Mouse (Mus musculus): ENCODE measurements around the gene 2700049A03Rik. TPM values are rescaled to one million over a fixed set of nuclear protein-coding genes. Genes with fewer than 3 reads are reported as not detected.
"Not testable (repeated sequence)": the region's sequence is repeated elsewhere in the genome, so short reads cannot be mapped to it uniquely, and the experiment has no call there.

Gene 2700049A03Rik
- polyA plus RNA-seq (2015; fragmentation: Nextera tagmentation; extraction: Ambion mirVana) = 13.3 and 15.7 TPM in 2 replicates

DNA sequence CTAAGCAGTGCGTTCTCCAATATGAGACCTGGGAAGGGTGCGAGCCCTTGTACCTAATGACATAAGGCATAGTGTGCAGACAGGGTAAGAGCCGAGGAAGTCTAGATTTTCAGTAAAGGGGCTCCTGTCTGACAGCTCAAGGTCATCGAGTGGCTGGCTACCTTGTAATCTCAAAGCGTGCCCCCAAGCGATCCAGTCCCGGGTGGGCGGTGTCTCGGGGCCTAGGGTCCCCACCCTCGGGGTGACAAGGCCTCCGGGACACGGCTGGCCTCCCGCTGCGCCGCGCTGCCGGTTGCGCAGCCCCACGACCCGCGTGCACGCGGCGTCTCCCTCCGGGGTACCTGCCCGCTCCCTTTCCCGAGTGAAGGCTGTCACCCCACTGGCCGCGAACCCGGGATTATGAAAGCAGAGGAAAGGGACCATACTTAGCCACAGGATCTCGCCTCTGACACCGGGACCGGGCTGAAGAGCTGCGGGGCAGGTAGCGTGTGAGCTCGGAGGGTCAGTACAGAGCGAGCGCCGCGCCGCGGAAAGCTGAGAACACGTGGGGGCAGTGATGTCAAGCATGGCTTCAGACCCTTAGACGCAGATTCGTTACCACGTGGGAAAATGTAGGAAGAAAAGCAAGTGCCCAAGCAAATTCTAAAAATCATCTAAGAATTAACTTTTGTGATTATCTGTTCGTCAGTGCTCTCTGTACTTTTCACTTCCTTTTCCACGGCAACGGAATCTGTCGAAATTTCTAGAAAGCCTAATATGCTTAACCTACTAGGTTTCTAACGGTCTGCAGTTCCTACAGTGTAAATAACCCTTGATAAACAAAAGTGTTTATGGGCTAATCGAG lies at the start of gene 2700049A03Rik, which contains the start of gene Timm9:
TSS of gene 2700049A03Rik (plus strand) at position 719 of the 844 bp plus-strand sequence.
TSS of gene Timm9 (minus strand) at position 555 of the 844 bp plus-strand sequence.
- no peaks in the 10 kb centered on the region for H3K27me3 ChIP-seq
- WGBS = under 1% methylated on average over 52 of the region's 52 CpGs

DNA sequence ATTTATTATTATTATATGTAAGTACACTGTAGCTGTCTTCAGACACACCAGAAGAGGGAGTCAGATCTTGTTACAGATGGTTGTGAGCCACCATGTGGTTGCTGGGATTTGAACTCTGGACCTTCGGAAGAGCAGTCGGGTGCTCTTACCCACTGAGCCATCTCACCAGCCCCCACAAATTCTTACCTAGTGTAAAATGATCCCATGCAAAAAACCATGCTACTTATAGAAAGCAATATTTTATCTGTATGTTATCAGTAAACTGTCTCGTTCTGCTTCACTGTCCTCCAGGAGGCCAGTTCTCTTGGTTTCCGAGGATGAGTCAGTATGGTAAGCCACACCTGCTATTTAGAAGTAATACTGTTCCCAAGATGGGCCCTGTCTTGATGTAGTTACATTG lies 32.4 kb upstream of the 2700049A03Rik start:
- not testable (repeated sequence) for H3K36me3 ChIP-seq; H3K4me3 ChIP-seq (replicated peaks); H3K4me1 ChIP-seq; H3K27me3 ChIP-seq; ATAC-seq (ENCODE audit: insufficient number of reproducible peaks, low FRiP score, low TSS enrichment, low read depth); H3K9me3 ChIP-seq (replicated peaks); H3K27ac ChIP-seq (replicated peaks); H3K9ac ChIP-seq; H3K4me2 ChIP-seq (replicated peaks)
- 85% methylated on average over 4 of the region's 4 CpGs for WGBS

More for the DNA sequence above, at the start of gene 2700049A03Rik, which contains the start of gene Timm9:
- Histone ChIP-seq H3K4me2 (replicated peaks) (peak within 1 kb of the TSS; percentile 79), H3K27ac (replicated peaks) (peak within 1 kb of the TSS; percentile 86), H3K36me3 (peaks cover 25% of the 10 kb centered on the region), H3K4me3 (replicated peaks) (peak within 1 kb of the TSS; percentile 92), H3K9ac (peak within 1 kb of the TSS; percentile 93), H3K4me1 (peaks cover 17% of the 10 kb centered on the region), H3K9me3 (replicated peaks) (no peaks in the 10 kb centered on the region)
- ATAC-seq (ENCODE audit: insufficient number of reproducible peaks, low FRiP score, low TSS enrichment, low read depth) = peak; percentile 87

DNA sequence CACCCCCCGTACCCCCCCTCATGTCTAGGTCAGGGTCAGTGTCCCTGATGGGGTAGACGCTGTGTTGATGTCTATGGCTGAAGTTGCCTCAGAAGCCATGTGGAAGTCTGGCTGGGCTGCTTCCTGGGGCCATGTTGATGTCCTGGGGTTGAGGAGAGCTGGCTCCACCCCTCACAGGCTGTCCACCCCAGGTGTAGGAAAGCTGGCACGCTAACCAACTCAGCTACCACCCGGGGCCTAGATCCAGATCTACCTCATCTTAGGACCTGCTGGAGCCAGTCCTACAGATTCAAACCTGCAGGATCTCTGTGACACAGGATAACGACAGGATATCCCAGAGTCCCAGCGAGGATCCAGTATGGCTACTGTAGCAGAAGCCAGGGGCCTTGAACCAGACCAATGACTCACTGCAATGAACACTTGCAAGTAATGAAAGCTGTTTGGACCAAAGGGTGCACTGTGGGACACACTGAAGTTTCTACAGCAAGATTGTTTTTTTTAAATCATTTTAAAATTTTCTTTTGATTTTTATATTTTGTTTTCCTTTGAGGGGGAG lies 29.4 kb upstream of the 2700049A03Rik start:
- Histone ChIP-seq H3K9me3 (replicated peaks) (no peaks in the 10 kb centered on the region), H3K4me1 (peaks cover 5% of the 10 kb centered on the region; the same call in 1 of the 2 replicates), H3K9ac (no peak overlapping the region), H3K4me3 (replicated peaks) (no peak overlapping the region), H3K27me3 (no peaks in the 10 kb centered on the region), H3K27ac (replicated peaks) (no peak overlapping the region), H3K36me3 (no peaks in the 10 kb centered on the region), H3K4me2 (replicated peaks) (no peak overlapping the region)
- no peak for ATAC-seq (ENCODE audit: insufficient number of reproducible peaks, low FRiP score, low TSS enrichment, low read depth)
- 84% methylated on average over 6 of the region's 6 CpGs for WGBS

DNA sequence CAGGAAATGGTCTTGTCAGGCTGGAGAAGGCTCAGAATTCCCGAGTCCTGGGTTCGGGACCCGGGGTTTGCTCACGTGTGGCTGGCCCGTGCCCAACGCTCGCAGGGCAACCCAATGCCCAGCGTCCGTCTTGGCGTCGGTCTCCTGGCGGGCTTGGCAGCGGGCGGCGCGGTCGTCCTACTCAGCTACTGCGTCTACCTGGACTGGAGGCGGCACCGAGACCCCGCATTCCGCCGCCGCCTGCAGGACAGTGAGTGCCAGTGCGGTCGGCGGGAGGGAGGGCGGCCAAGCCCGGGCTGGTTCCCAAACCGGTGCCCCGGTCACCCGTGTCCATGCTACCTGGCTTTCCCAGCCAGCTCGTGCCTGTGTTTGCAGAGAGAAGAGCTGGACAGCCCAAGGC lies 25.3 kb upstream of the 2700049A03Rik start, which contains the start of gene Tomm20l:
TSS of gene Tomm20l (plus strand) at position 98 of the 400 bp plus-strand sequence.
- H3K9ac ChIP-seq = no peak within 1 kb of the TSS
- no peak within 1 kb of the TSS for H3K27ac ChIP-seq (replicated peaks)
- no peak for ATAC-seq (ENCODE audit: insufficient number of reproducible peaks, low FRiP score, low TSS enrichment, low read depth)
- peaks cover 13% of the 10 kb centered on the region; the same call in 1 of the 2 replicates for H3K4me1 ChIP-seq
- H3K36me3 ChIP-seq = no peaks in the 10 kb centered on the region
- H3K9me3 ChIP-seq (replicated peaks) = no peaks in the 10 kb centered on the region
- H3K4me2 ChIP-seq (replicated peaks) = peak within 1 kb of the TSS; percentile 41
- 6% methylated on average over 33 of the region's 33 CpGs for WGBS
- H3K4me3 ChIP-seq (replicated peaks) = peak within 1 kb of the TSS; percentile 17
- H3K27me3 ChIP-seq = no peaks in the 10 kb centered on the region

DNA sequence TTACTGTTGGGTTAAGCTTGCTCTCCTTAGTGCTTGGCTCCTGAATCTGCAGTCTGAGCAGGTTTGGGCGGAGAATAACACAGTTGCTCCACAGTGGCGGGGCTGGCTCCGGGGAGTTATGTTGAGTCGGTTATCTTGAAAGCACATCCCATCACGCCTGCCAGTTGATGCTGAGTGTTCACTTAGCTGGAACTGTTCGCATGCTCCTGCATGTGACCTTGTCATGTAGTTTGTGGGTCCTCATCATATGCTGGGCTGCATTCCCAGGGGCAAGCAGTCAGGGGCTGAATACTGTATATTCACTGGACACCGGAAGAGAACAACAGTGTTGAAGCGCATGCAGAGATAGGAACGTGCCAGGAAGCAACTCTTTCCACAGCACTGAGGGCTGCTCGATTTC lies 23.6 kb upstream of the 2700049A03Rik start:
- 77% methylated on average over 10 of the region's 10 CpGs for WGBS
- peaks cover 13% of the 10 kb centered on the region; the same call in 1 of the 2 replicates for H3K4me1 ChIP-seq
- no peak overlapping the region for H3K4me3 ChIP-seq (replicated peaks)
- H3K9me3 ChIP-seq (replicated peaks) = no peaks in the 10 kb centered on the region
- H3K27ac ChIP-seq (replicated peaks) = no peak overlapping the region
- H3K36me3 ChIP-seq = no peaks in the 10 kb centered on the region
- no peak for ATAC-seq (ENCODE audit: insufficient number of reproducible peaks, low FRiP score, low TSS enrichment, low read depth)
- no peaks in the 10 kb centered on the region for H3K27me3 ChIP-seq
- H3K9ac ChIP-seq = no peak overlapping the region
- H3K4me2 ChIP-seq (replicated peaks) = no peak overlapping the region

DNA sequence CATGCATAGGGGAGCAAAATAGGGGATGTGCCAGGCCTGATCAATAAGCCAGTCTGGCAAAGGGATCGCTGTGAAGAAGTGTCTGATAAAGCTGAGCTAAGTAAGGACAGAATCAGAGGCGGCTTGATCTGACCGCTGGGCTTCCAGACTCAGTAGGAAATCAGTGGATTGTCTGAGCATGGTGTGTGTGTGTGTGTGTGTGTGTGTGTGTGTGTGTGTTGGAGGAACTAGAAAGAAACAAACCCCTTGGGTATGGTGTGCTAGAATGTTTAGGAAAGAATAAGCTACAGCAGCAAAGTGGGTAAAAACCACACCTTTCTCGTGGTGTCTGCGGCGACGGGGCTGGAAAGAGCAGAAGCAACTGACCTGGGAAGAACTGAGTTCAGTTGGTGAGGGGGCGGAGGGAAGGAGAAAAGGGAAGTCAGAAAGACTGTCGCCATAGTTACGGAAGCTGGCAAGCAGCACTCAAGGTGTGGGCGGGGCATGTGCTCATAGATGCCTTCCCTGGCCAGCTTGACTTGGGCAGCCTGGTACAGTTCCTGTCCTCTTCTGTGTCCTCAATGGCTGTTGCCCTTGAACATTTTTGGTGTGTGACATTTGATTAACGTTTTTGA lies 22.9 kb upstream of the 2700049A03Rik start:
- Histone ChIP-seq H3K9me3 (replicated peaks) (no peaks in the 10 kb centered on the region), H3K4me1 (peaks cover 13% of the 10 kb centered on the region; the same call in 1 of the 2 replicates), H3K36me3 (no peaks in the 10 kb centered on the region), H3K4me3 (replicated peaks) (no peak overlapping the region), H3K27ac (replicated peaks) (no peak overlapping the region), H3K27me3 (no peaks in the 10 kb centered on the region), H3K4me2 (replicated peaks) (no peak overlapping the region), H3K9ac (no peak overlapping the region)
- ATAC-seq (ENCODE audit: insufficient number of reproducible peaks, low FRiP score, low TSS enrichment, low read depth) = no peak; the same call in 1 of the 2 replicates
- 30% methylated on average over 12 of the region's 12 CpGs for WGBS

DNA sequence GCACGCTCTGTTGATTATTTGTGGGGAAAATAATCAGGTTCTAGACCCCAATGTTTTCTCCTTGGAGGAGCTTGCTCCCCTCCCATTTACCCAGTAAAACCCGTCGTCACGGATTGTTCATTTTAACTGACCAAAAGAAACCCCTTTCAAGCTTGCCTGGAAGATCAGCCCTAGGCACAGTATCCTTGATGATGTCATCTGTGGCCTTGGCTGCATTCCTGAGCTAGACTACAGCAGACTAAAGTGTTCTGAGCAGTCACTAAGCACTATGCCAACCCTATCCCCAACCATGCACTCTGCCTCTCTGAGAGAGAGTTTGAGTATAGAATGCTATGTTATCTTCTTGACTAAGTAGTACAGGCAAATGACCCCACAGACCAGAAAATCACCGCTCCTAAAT lies 20.2 kb upstream of the 2700049A03Rik start:
- H3K36me3 ChIP-seq = no peaks in the 10 kb centered on the region
- no peak overlapping the region for H3K27ac ChIP-seq (replicated peaks)

DNA sequence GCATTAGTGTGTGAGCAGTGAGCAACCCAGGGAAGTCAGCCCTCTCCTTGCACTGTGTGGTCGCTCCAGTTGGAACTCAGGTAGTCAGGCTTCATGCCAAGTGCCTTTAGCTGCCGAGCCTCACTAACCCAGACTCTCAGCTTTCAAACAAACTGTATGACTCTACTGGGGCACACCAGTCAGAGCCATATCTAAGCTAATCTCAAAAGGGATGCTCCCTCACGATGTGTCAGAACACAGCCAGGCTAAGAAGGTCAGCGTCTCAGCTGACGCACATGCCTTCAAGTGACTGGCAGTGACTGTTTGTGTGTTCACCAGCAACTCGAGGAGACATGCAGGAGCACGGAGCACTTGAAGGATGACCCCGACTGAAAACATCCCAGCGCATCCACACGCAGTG lies 13.9 kb upstream of the 2700049A03Rik start:
- H3K36me3 ChIP-seq = peaks cover 32% of the 10 kb centered on the region
- no peak overlapping the region for H3K27ac ChIP-seq (replicated peaks)
- no peaks in the 10 kb centered on the region for H3K27me3 ChIP-seq
- H3K4me1 ChIP-seq = no peaks in the 10 kb centered on the region
- no peak overlapping the region for H3K4me2 ChIP-seq (replicated peaks)
- H3K4me3 ChIP-seq (replicated peaks) = no peak overlapping the region
- H3K9ac ChIP-seq = no peak overlapping the region
- no peaks in the 10 kb centered on the region for H3K9me3 ChIP-seq (replicated peaks)
- 91% methylated on average over 10 of the region's 10 CpGs for WGBS
- no peak for ATAC-seq (ENCODE audit: insufficient number of reproducible peaks, low FRiP score, low TSS enrichment, low read depth)

More for the DNA sequence above, 20.2 kb upstream of the 2700049A03Rik start:
- WGBS = 71% methylated on average over 5 of the region's 5 CpGs
- Histone ChIP-seq H3K4me1 (peaks cover 9% of the 10 kb centered on the region; the same call in 1 of the 2 replicates), H3K4me2 (replicated peaks) (no peak overlapping the region), H3K9ac (no peak overlapping the region), H3K4me3 (replicated peaks) (no peak overlapping the region), H3K27me3 (no peaks in the 10 kb centered on the region), H3K9me3 (replicated peaks) (no peaks in the 10 kb centered on the region)
- ATAC-seq (ENCODE audit: insufficient number of reproducible peaks, low FRiP score, low TSS enrichment, low read depth) = no peak

DNA sequence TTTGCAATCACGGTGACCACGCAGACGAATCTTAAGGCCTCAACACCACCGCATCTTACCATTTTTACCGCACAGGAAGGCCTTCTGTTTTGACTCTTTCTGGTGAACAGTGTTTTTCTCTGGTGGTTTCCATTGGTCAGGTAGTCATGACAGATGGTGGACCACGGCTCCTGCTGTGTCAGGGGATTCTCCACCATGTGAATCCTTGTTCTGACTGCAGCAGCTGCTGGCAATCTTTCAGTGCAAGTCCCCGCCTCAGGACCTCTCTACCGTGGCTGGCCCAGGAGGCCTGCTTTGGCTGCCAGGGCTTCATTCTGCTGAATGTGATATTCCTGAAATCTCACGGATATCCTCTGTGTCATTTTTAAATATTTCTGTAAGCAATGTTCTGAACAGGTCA lies 13.4 kb upstream of the 2700049A03Rik start:
- H3K4me3 ChIP-seq (replicated peaks) = no peak overlapping the region
- 87% methylated on average over 9 of the region's 9 CpGs for WGBS

DNA sequence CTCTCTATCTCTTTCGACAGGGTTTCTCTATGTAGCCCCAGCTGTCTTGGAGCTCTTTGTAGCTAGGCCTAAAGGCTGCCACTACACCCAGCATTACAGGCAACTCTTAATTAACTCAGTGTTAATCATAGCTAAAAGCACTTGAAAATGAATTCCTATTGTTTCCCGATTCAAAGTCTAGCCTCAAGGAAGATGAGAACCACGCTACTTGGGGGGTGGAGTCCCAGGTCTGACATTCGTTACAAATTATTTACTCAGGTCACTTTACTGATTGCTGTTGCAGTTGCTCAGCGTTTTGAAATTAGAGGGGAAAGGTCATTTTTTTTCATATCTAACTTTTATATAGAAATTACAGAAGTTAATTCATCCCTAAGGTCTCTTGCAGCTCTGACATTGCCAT lies 1.1 kb upstream of the 2700049A03Rik start:
- Histone ChIP-seq H3K4me2 (replicated peaks) (peak overlapping the region; percentile 79), H3K4me1 (peaks cover 17% of the 10 kb centered on the region), H3K27ac (replicated peaks) (no peak overlapping the region), H3K36me3 (peaks cover 21% of the 10 kb centered on the region), H3K27me3 (no peaks in the 10 kb centered on the region), H3K9ac (no peak overlapping the region), H3K4me3 (replicated peaks) (peak overlapping the region; percentile 92), H3K9me3 (replicated peaks) (no peaks in the 10 kb centered on the region)
- ATAC-seq (ENCODE audit: insufficient number of reproducible peaks, low FRiP score, low TSS enrichment, low read depth) = no peak
- 17% methylated on average over 5 of the region's 5 CpGs for WGBS

More for the DNA sequence above, 13.4 kb upstream of the 2700049A03Rik start:
- Histone ChIP-seq H3K27ac (replicated peaks) (no peak overlapping the region), H3K4me1 (no peaks in the 10 kb centered on the region), H3K9ac (no peak overlapping the region), H3K36me3 (peaks cover 32% of the 10 kb centered on the region), H3K4me2 (replicated peaks) (no peak overlapping the region), H3K9me3 (replicated peaks) (no peaks in the 10 kb centered on the region), H3K27me3 (no peaks in the 10 kb centered on the region)
- no peak for ATAC-seq (ENCODE audit: insufficient number of reproducible peaks, low FRiP score, low TSS enrichment, low read depth)

DNA sequence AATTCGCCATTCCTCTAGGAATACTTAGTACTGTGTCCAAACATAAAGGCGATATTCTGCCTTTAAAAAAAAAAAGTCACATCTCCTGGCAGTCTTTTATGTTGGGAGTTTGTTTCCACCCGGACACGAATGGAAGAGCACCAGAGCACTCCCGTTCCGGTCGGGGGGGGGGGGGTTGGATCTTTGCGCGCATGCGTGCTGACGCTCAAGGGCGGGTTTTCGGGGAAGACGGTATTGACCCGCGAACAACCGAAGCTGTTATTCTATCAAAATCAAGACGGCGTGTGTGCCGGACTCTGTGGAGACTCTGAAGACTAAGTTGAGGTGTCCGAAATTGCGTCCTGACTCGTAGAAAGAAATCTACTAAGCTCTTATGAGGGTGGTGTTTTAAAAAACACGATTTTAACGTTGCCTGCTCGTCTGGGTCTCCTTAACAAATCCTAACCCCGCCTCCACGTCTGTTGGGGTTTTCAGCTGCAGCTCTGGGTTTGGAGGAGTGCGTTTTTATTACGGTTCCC lies 385 bp downstream of the 2700049A03Rik start:
- Histone ChIP-seq H3K27ac (replicated peaks) (peak overlapping the region; percentile 86), H3K27me3 (no peaks in the 10 kb centered on the region), H3K4me1 (peaks cover 17% of the 10 kb centered on the region), H3K4me2 (replicated peaks) (peak overlapping the region; percentile 79), H3K36me3 (peaks cover 26% of the 10 kb centered on the region), H3K9ac (peak overlapping the region; percentile 29), H3K4me3 (replicated peaks) (peak overlapping the region; percentile 92), H3K9me3 (replicated peaks) (no peaks in the 10 kb centered on the region)
- ATAC-seq (ENCODE audit: insufficient number of reproducible peaks, low FRiP score, low TSS enrichment, low read depth) = peak; percentile 87
- WGBS = under 1% methylated on average over 30 of the region's 30 CpGs

Measured in embryonic facial prominence, embryonic 15.5 days (tissue).